Mouse (Mus musculus) limb, embryonic 15.5 days (tissue): ENCODE results near the gene Sptbn2. TPM values are rescaled to one million over a fixed set of nuclear protein-coding genes. Genes with fewer than 3 reads are reported as not detected.
A peak's percentile ranks its signal among the peaks of the same experiment; 100 is the strongest.
"Not testable (repeated sequence)": the region's sequence is repeated elsewhere in the genome, so short reads cannot be mapped to it uniquely, and the experiment has no call there.

Experiments
- ATAC-seq: fragments of 200-750 bp; cut with Nextera tagmentation; 2 replicates; pipeline ENCODE4 v1.8.0; 2017; ENCODE audit warnings: low read depth, moderate TSS enrichment; ENCODE audit not compliant: insufficient number of reproducible peaks, low FRiP score, low TSS enrichment
- H3K27ac ChIP-seq: fragments of 300-500 bp; sonication (generic); 2 replicates; pipeline ENCODE4 v1.5.1; 2015; ENCODE audit warnings: moderate library complexity, mild to moderate bottlenecking, inconsistent platforms
- H3K27me3 ChIP-seq: fragments of 300-500 bp; sonication (generic); 2 replicates; pipeline ENCODE4 v1.6.1; 2015; ENCODE audit warnings: inconsistent platforms
- H3K36me3 ChIP-seq: fragments of 300-500 bp; sonication (generic); 2 replicates; pipeline ENCODE4 v1.6.1; 2015; ENCODE audit warnings: inconsistent platforms
- H3K4me1 ChIP-seq: fragments of 300-500 bp; sonication (generic); 2 replicates; pipeline ENCODE4 v1.6.1; 2015; ENCODE audit warnings: inconsistent platforms
- H3K4me2 ChIP-seq: fragments of 300-500 bp; sonication (generic); 2 replicates; pipeline ENCODE4 v1.6.1; 2015; ENCODE audit warnings: mild to moderate bottlenecking, inconsistent platforms
- H3K4me3 ChIP-seq: fragments of 300-500 bp; sonication (generic); 2 replicates; pipeline ENCODE4 v1.5.1; 2015; ENCODE audit warnings: mild to moderate bottlenecking, inconsistent platforms
- H3K9ac ChIP-seq: fragments of 300-500 bp; sonication (generic); 2 replicates; pipeline ENCODE4 v1.6.1; 2015; ENCODE audit warnings: inconsistent platforms
- H3K9me3 ChIP-seq: fragments of 300-500 bp; sonication (generic); 2 replicates; pipeline ENCODE4 v1.6.1; 2016; ENCODE audit warnings: inconsistent platforms
- WGBS: fragments of 180-500 bp; shearing (Covaris S2); methylation state at CpG from one replicate; pipeline ENCODE4 v1.1.7; 2015; 5-methylcytosine and 5-hydroxymethylcytosine counted together
- polyA plus RNA-seq: library from polyadenylated mRNA; unstranded; fragments of >200 nt; fragmentation: Nextera tagmentation; extraction: Ambion mirVana; gene quantifications from 2 replicates; pipeline ENCODE4 v1.2.1, GENCODE M21; 2015

Sptbn2 gene
- polyA plus RNA-seq, 1 experiment from 2014 or later: 5.5 TPM

DNA sequence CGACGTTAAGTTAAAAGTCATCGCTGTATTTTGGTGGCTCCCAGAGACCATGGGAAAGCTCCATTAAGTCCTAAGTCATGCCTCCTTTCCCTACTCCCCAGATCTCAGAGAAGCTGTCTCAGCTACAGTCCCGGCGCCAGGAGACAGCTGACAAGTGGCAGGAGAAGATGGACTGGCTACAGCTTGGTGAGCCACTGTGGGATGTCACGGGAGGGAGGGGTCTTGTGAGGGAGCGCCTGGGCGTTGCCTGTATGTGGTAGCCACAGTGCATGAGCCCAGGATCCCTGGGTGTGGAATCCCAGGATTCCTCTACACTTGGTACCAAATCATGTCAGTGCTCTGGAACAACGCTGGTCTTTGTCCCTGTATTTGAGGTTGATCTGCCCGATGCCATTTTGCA, 37.5 kb downstream of the Sptbn2 start:
- WGBS: 82% methylated on average over 10 of the region's 10 CpGs
- Histone ChIP-seq H3K27ac (no peak overlapping the region), H3K36me3 (0 out of 2 replicates have a peak, but pooled peaks cover 4% of the 10 kb centered on the region), H3K27me3 (no peaks in the 10 kb centered on the region), H3K9me3 (no peaks in the 10 kb centered on the region), H3K4me2 (no peak overlapping the region), H3K4me1 (peaks cover 5% of the 10 kb centered on the region), H3K9ac (no peak overlapping the region), H3K4me3 (no peak overlapping the region)
- ATAC-seq: no peak

DNA sequence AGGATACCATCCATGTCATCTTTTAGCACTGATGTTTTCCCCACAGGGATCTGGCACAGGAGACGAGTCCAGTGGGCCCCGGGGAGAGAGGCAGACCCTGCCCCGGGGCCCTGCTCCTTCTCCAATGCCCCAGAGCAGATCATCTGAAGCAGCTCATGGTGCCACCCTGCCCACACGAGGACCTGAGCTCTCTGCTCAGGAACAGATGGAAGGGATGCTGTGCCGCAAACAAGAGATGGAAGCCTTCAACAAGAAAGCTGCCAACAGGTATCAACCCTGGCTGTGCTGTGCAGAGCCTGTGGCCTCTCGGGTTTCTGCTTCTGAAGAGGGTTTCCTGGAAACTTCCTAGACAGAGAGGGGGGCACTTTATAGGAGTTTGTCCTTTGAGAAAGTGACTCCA, 39.0 kb downstream of the Sptbn2 start:
- 74% methylated on average over 6 of the region's 6 CpGs for WGBS
- ATAC-seq: no peak
- 0 out of 2 replicates have a peak, but pooled peaks cover 4% of the 10 kb centered on the region for H3K36me3 ChIP-seq

DNA sequence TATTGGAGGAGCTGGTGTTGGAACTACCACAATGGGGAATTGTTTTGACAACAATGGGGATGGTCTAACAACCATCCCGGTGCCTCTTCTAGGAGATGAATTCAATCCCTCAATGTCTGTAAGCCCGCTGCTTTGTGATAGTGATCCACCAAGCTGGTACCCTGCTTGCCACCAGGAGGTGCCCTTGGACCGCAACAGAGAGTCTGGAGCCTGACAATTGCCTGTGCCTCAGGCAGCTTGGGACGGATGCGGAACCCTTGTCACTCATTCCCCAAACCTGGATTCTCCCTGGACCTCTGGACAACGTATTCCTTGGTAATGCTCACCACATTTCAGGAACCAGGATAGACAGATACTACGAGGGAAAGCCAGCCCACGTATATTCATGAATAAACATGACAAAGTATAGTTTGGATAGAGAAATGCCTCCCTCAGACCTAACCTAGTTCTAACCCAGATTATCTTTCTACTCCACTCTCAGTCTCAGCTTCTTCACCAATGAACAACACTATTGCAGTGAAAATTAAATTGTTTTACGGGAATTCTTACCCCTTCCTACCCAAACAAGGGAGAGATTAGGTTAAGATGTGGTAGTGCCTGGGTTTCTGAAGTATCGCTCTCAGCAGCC, 44.7 kb downstream of the Sptbn2 start:
- 0 out of 2 replicates have a peak, but pooled peaks cover 5% of the 10 kb centered on the region for H3K36me3 ChIP-seq
- H3K9me3 ChIP-seq: no peaks in the 10 kb centered on the region
- WGBS: under 1% methylated on average over 10 of the region's 10 CpGs
- peaks cover 18% of the 10 kb centered on the region for H3K4me1 ChIP-seq
- peak overlapping the region; percentile 72 for H3K4me3 ChIP-seq
- peak overlapping the region; percentile 57 for H3K9ac ChIP-seq
- no peaks in the 10 kb centered on the region for H3K27me3 ChIP-seq
- peak overlapping the region; percentile 68 for H3K4me2 ChIP-seq
- ATAC-seq: peak; percentile 35; the same call in 1 of the 2 replicates
- peak overlapping the region; percentile 97 for H3K27ac ChIP-seq

More for the DNA sequence above, 39.0 kb downstream of the Sptbn2 start:
- no peak overlapping the region for H3K27ac ChIP-seq
- H3K9me3 ChIP-seq: no peaks in the 10 kb centered on the region
- H3K9ac ChIP-seq: no peak overlapping the region
- H3K4me1 ChIP-seq: peaks cover 3% of the 10 kb centered on the region
- no peak overlapping the region for H3K4me2 ChIP-seq
- H3K4me3 ChIP-seq: no peak overlapping the region
- H3K27me3 ChIP-seq: no peaks in the 10 kb centered on the region

DNA sequence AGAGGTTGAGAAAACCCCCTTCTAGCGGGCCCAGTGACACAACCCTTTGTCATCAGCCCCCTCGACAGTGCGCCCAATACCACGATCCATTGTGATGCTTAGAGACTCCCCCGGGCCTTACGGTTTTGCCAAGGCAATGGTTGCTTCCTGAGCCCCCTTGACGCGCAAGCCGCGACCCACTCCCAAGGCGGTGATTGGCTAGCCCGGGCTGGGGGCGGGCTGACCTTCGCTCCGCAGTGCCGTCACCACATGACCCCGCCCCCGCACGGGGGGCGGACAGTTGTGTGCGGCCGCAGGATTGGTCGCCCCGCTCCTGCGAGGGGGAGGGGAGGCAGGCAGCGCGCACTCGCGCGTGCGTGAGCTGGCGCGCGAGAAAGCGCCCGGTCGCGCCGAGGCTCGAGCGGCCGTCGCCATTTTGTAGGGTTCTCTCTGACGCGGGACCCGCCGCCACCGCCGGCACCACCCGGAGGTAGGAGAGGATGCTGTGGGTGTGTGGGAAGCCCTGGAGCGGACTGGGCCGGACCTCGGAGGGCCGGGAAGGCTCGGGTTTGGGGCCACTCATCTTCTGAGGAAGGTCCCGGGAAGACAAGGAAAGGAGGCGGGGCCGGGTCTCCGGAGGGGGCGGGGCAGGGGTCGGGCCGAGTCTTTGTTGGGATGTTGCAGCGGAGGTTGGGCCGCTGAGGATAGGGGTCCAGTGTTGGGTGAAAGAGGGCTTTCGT, 45.4 kb downstream of the Sptbn2 start, which contains the start of gene Rbm4b:
Gene Rbm4b, plus strand, starts transcription at position 305 of the 719 bp plus-strand sequence.
- H3K4me1 ChIP-seq: peaks cover 18% of the 10 kb centered on the region
- peak within 1 kb of the TSS; percentile 72 for H3K4me3 ChIP-seq
- 0 out of 2 replicates have a peak, but pooled peaks cover 8% of the 10 kb centered on the region for H3K36me3 ChIP-seq
- peak; percentile 96 for ATAC-seq
- H3K9ac ChIP-seq: peak within 1 kb of the TSS; percentile 85
- peak within 1 kb of the TSS; percentile 68 for H3K4me2 ChIP-seq
- under 1% methylated on average over 65 of the region's 65 CpGs for WGBS
- no peaks in the 10 kb centered on the region for H3K27me3 ChIP-seq
- H3K9me3 ChIP-seq: no peaks in the 10 kb centered on the region
- H3K27ac ChIP-seq: peak within 1 kb of the TSS; percentile 97

DNA sequence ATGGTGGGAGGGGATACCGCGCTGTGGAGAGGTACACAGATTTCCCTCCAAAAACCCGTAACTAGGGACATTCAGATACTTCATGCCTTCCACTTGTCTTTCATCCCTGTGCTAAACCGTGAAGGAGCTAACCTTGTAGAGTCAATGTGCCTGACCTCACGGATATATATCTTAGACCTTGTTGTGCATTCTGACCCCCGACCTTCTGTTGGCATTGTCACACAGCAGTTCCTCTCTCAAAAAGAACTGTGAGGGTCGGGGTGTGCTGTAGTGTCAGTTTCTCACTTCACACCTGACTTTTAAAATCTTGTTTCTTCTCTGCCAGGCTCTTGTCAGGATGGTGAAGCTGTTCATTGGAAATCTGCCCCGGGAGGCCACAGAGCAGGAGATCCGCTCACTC, 46.0 kb downstream of the Sptbn2 start:
- ATAC-seq: no peak
- Histone ChIP-seq H3K9ac (peak overlapping the region; percentile 85), H3K36me3 (peaks cover 11% of the 10 kb centered on the region), H3K9me3 (no peaks in the 10 kb centered on the region), H3K27ac (peak overlapping the region; percentile 97), H3K27me3 (no peaks in the 10 kb centered on the region), H3K4me1 (peaks cover 18% of the 10 kb centered on the region), H3K4me2 (peak overlapping the region; percentile 68), H3K4me3 (peak overlapping the region; percentile 72)
- 2% methylated on average over 9 of the region's 9 CpGs for WGBS

DNA sequence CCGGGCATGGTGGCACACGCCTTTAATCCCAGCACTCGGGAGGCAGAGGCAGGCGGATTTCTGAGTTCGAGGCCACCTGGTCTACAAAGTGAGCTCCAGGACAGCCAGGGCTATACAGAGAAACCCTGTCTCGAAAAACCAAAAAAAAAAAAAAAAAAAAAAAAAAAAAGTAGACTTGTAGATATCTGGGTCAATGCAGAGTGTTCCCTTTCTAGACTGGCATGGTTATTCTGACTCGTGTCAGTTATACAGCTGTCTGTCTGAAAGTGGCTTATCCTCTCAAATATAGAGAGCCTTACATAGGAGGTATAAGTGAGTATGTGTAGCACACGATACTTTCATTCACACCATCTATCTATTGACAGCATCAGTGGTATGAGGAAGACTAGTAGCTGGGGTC, 49.6 kb downstream of the Sptbn2 start:
- not testable (repeated sequence) for H3K9me3 ChIP-seq, H3K9ac ChIP-seq, H3K27me3 ChIP-seq, H3K27ac ChIP-seq, H3K4me3 ChIP-seq, H3K4me2 ChIP-seq, ATAC-seq
- 91% methylated on average over 8 of the region's 8 CpGs for WGBS
- Histone ChIP-seq H3K36me3 (peaks cover 39% of the 10 kb centered on the region), H3K4me1 (peaks cover 16% of the 10 kb centered on the region)

DNA sequence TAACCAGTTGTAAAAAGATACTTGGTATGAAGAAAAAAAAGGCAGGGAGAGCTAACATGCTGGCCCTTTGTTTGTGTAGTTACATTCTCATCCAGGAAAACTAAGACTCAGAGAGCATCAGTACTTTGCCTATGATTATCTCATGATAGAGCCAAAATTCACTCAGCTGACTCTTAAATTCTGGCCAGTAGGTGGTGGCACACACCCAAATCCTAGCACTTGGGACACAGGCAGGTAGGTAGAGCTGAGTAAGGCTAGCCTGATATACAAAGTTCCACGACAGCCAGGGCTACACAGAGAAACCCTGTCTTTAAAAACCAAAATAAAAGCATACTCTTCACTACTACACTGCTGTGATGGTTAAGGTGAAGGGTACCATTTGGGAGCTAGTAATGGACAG, 51.9 kb downstream of the Sptbn2 start:
- Histone ChIP-seq H3K4me1 (peaks cover 11% of the 10 kb centered on the region), H3K27ac (no peak overlapping the region), H3K9me3 (no peaks in the 10 kb centered on the region), H3K9ac (no peak overlapping the region), H3K27me3 (no peaks in the 10 kb centered on the region), H3K4me3 (no peak overlapping the region), H3K36me3 (peaks cover 55% of the 10 kb centered on the region), H3K4me2 (no peak overlapping the region)
- 72% methylated on average over 1 of the region's 1 CpGs for WGBS
- no peak for ATAC-seq

DNA sequence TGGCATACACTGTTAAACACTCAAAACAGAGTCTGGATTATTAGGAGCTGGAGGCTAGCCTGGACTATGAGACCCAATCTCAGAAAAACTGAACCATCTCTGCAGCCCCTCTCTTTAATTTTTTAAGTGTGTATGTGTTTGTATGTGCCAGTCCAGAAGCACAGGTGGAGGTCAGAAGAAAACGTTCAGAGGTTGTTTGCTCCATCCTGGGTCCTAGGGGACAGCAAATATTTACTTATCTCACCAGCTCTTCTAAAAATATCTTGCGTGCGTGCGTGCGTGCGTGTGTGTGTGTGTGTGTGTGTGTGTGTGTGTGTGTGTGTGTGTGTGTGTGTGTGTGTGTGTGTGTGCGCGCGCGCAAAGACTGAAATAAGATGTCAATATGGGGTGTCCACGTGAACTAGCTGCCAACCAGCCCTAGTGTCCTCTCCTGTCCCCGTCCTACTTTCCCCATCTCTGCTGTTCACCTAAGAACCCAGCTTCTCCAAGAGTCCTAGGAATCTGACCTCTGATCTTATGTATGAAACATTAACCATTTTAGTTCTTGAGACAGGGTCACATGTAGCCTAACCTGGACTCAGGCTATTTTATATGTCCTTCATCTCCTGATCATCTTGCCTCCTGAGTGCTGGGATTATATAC, 56.7 kb downstream of the Sptbn2 start:
- Histone ChIP-seq H3K9me3 (no peaks in the 10 kb centered on the region), H3K9ac (no peak overlapping the region), H3K4me1 (no peaks in the 10 kb centered on the region), H3K27me3 (no peaks in the 10 kb centered on the region), H3K27ac (no peak overlapping the region), H3K4me2 (no peak overlapping the region), H3K4me3 (no peak overlapping the region), H3K36me3 (peaks cover 79% of the 10 kb centered on the region)
- WGBS: 91% methylated on average over 12 of the region's 12 CpGs
- no peak for ATAC-seq

DNA sequence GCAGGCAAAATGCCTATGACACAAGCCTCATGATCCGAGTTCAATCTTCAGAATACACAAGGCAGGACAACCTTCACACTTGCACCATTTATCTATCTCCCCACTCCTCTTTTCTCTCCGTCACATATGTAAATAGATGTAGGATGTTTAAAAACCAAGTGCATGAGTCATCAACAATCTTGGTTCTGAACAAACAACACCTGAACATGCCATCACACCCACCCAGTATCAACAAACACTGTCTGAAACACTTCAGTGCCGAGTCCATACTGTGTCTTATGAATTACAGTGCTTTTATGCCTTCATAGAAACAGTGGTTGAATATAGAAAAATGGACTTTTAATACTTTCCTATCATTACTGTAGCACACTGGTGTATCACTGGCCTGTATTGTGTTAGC, 61.8 kb downstream of the Sptbn2 start:
- Histone ChIP-seq H3K27ac (no peak overlapping the region), H3K9me3 (no peaks in the 10 kb centered on the region), H3K4me1 (no peaks in the 10 kb centered on the region), H3K9ac (no peak overlapping the region), H3K4me2 (no peak overlapping the region), H3K4me3 (no peak overlapping the region), H3K36me3 (peaks cover 73% of the 10 kb centered on the region), H3K27me3 (no peaks in the 10 kb centered on the region)
- no peak for ATAC-seq
- WGBS: 76% methylated on average over 3 of the region's 3 CpGs

DNA sequence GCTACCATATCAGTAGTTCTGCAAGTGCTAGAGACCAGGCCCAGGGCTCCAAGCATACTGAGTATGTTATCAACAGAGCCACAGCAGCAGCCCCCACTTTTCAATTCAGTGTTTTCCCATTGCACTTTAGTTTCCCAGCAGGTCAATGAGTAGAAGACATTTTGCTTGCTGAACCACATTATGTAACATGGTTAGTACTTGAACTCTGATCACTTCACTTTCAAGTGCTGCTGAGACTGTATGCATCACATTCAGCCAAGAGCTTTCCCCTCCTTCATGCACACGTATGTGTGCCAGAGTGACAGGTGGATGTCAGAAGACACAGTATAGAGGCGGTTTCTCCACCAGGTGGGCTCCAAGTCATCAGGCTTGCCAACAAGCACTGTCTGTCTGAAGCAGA, 71.9 kb downstream of the Sptbn2 start:
- WGBS: 89% methylated on average over 2 of the region's 2 CpGs
- Histone ChIP-seq H3K9me3 (no peaks in the 10 kb centered on the region), H3K27me3 (no peaks in the 10 kb centered on the region), H3K4me2 (no peak overlapping the region), H3K27ac (no peak overlapping the region), H3K36me3 (peaks cover 71% of the 10 kb centered on the region), H3K9ac (no peak overlapping the region), H3K4me3 (no peak overlapping the region), H3K4me1 (peaks cover 7% of the 10 kb centered on the region)
- no peak for ATAC-seq

DNA sequence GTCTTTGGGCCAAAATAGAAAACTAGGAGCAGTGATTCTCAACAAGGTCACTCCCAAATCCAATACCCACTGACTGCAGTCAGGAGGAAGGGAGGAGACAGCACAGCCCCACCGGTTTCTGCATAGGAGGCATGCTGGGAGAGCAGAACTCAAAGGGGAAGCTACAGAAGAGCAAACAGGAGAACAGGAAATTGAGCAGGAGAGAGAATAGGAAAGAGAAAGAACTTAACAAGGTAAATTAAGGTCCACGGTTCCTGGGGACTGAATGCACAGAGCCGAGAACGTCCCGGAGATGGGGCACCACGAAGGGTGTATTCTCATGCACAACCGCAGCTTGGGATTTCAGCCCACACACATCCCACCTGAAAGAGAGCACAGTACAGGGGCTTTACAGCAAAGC, 74.2 kb downstream of the Sptbn2 start:
- Histone ChIP-seq H3K4me1 (peaks cover 11% of the 10 kb centered on the region), H3K36me3 (peaks cover 75% of the 10 kb centered on the region), H3K4me3 (no peak overlapping the region), H3K9me3 (no peaks in the 10 kb centered on the region), H3K9ac (no peak overlapping the region), H3K27ac (no peak overlapping the region), H3K27me3 (no peaks in the 10 kb centered on the region), H3K4me2 (no peak overlapping the region)
- WGBS: 88% methylated on average over 7 of the region's 7 CpGs
- ATAC-seq: no peak

DNA sequence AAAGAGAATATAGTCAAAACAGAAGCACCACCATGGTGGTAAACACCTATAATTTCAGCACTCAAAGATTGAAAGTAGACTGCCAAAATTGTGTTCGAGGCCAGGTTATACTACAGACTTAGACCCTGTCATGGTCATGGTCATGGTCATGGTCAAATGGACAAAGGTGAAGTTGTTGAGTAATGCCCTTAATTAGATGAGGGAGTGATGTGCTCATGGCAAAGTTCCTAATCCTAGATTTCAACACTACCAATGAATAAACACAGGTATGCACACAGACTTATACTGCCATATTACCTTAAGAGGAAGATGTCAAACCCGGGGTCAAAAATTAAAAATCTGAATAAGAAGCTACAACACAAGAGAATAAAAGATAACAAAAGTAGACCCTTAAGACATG, 75.3 kb downstream of the Sptbn2 start:
- 88% methylated on average over 2 of the region's 2 CpGs for WGBS
- Histone ChIP-seq H3K27me3 (no peaks in the 10 kb centered on the region), H3K9ac (no peak overlapping the region), H3K4me3 (no peak overlapping the region), H3K9me3 (no peaks in the 10 kb centered on the region), H3K27ac (no peak overlapping the region), H3K4me2 (no peak overlapping the region), H3K36me3 (peaks cover 79% of the 10 kb centered on the region), H3K4me1 (peaks cover 22% of the 10 kb centered on the region)
- ATAC-seq: no peak
